Mouse (Mus musculus) CH12.LX (cell line): Measurements from ENCODE around the gene Eif2d.

Experiments used
- CHD2 ChIP-seq: IDR thresholded peaks from 2 replicates; pipeline ENCODE4 v1.6.1; 2011; ENCODE audit warnings: low read length, improper control_type of control experiment
- CTCF ChIP-seq, 2 experiments: IDR thresholded peaks in 1 of 2; conservative IDR thresholded peaks in 1 of 2; 2 replicates each; pipeline ENCODE4 v1.5.1; 2011 to 2012; ENCODE audit warnings: low read depth in 2 of 2, low read length in 2 of 2, improper control_type of control experiment in 1 of 2, inconsistent platforms in 1 of 2, mild to moderate bottlenecking in 1 of 2, moderate library complexity in 1 of 2
- ELF1 ChIP-seq: IDR thresholded peaks from 2 replicates; pipeline ENCODE4 v1.6.1; 2014; ENCODE audit warnings: low read depth, mild to moderate bottlenecking, inconsistent platforms, low read length, improper control_type of control experiment
- EP300 ChIP-seq: IDR thresholded peaks from 2 replicates; pipeline ENCODE4 v1.6.1; 2011; ENCODE audit warnings: low read length, improper control_type of control experiment
- MEF2A ChIP-seq: IDR thresholded peaks from 2 replicates; pipeline ENCODE4 v1.6.1; 2014; ENCODE audit warnings: low read depth, mild to moderate bottlenecking, inconsistent platforms, low read length, improper control_type of control experiment, borderline replicate concordance
- NELFE ChIP-seq: IDR thresholded peaks from 2 replicates; pipeline ENCODE4 v1.6.1; 2011; ENCODE audit warnings: low read depth, low read length, improper control_type of control experiment
- POLR2A ChIP-seq: IDR thresholded peaks from 2 replicates; pipeline ENCODE4 v1.6.1; 2011; ENCODE audit warnings: low read depth, mild to moderate bottlenecking, improper control_type of control experiment, low read length
- SIN3A ChIP-seq: IDR thresholded peaks from 2 replicates; pipeline ENCODE4 v1.6.1; 2012; ENCODE audit warnings: low read length, improper control_type of control experiment, inconsistent platforms
- ZC3H11A ChIP-seq: IDR thresholded peaks from 2 replicates; pipeline ENCODE4 v1.6.1; 2012; ENCODE audit warnings: low read depth, mild to moderate bottlenecking, inconsistent platforms, low read length, improper control_type of control experiment
- ZMIZ1 ChIP-seq: IDR thresholded peaks from 2 replicates; pipeline ENCODE4 v1.6.1; 2012; ENCODE audit warnings: low read depth, mild to moderate bottlenecking, inconsistent platforms, low read length, improper control_type of control experiment

GRCm38 (mm10) chr1:131134231-131134630 lies 18.8 kb upstream of the Eif2d start:
- TF ChIP-seq NELFE (no peak), EP300 (no peak), POLR2A (no peak), ZC3H11A (no peak), ZMIZ1 (no peak), MEF2A (no peak), SIN3A (no peak), CTCF (conservative IDR thresholded peaks at IDR 0.05 in 1 of 2, IDR thresholded peaks at IDR 0.05 in 1 of 2; ENCODE audit: low read depth in 2 of 2, low read length in 2 of 2) (no peak), CHD2 (no peak), ELF1 (no peak)
